Mouse (Mus musculus): ENCODE measurements around the gene Sbf2.

DNA sequence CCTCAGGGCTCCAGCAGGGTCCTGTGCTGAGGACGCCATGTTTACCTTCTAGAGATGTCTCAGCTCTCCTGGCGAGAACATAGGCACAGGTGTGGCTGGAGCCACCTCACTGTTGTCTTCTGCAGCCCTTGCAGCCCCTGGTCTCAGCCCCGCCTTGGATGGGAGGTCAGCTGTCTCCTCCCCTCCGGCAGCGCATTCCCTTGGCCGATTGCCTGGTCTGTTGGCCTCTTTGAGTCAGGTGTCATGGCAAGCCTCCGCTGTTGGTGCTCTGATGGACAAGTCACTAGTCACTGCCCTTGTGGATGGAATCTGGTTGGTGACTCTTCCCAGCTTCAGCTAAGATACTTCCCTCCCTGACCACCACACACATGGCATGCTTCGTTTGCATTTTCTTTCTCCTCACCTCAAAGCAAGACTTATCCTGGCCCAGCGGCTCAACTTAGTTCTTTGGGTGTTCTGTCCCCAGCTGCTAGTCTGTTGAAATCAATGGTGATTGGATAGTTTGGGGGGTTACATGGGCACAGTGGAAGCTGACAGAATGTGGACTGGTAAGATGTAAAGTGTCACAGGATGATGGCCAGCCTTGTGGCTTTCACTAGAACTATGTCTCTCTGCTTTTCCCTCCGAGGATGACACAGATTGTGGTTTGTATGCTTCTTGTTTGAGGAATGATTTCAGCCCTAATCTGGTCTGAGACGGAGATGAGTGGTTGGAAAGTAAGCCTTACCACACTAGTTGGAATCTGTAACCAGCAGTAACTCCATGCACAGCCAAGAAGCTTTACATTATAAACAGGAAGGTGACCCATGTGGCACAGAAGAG lies 333.1 kb downstream of the Sbf2 start:
- TF ChIP-seq CTCF (IDR thresholded peaks at IDR 0.05; ENCODE audit: low read depth) = no peak
- TF ChIP-seq EP300 (IDR thresholded peaks at IDR 0.05; ENCODE audit: low read depth) = no peak

Measured in heart, postnatal 0 days (tissue).